Mouse (Mus musculus): ENCODE data around the gene Camkk2.
A peak's percentile ranks its signal among the peaks of the same experiment; 100 is the strongest.

Camkk2 gene

DNA sequence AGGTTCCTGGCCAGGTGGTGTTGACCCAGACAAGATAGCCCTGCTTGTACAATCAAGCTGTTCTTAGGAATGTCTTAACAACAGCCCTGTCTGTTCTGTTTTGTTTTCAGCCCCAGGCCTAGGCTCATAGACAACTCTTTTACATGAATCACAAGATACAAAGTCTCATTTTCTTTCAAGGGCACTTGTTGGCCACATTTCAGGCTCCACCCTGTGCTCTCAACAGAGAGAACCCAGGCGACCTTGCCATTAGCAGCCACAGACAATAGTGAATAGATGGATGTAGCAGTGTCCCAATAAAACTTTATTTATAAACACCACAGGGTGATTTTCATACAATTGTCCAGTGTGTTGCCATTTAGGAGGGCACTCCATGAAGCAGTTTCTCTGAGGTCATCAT lies 2.9 kb upstream of the Camkk2 start:
- no peak for DNase-seq (ENCODE audit: low read depth, low spot score)

DNA sequence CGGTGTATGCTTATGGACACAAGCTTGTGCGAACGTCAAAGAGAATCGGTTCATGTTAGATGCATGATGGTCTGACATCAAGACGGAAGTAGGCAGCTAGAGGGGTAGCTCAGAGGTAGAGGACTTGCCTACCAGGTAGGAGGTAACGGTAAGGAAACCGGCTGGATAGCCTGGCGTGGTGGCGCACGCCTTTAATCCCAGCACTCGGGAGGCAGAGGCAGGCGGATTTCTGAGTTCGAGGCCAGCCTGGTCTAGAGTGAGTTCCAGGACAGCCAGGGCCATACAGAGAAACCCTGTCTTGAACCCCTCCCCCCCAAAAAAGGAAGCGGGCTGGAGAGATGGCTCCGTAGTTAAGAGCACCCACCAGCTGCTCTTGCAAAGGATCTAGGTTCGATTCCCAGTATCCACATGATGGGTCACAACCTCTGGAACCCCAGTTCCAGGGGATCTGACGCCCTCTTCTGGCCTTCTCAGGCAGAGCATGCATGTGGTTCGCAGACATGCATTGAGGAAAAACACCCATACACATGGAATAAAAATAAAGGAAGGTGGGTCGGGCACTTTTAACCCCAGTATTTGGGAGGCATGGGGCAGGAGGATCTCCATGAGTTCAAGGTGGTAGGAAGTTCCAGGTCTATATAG lies 1.7 kb upstream of the Camkk2 start:
- no peak for DNase-seq (ENCODE audit: low read depth, low spot score)

DNA sequence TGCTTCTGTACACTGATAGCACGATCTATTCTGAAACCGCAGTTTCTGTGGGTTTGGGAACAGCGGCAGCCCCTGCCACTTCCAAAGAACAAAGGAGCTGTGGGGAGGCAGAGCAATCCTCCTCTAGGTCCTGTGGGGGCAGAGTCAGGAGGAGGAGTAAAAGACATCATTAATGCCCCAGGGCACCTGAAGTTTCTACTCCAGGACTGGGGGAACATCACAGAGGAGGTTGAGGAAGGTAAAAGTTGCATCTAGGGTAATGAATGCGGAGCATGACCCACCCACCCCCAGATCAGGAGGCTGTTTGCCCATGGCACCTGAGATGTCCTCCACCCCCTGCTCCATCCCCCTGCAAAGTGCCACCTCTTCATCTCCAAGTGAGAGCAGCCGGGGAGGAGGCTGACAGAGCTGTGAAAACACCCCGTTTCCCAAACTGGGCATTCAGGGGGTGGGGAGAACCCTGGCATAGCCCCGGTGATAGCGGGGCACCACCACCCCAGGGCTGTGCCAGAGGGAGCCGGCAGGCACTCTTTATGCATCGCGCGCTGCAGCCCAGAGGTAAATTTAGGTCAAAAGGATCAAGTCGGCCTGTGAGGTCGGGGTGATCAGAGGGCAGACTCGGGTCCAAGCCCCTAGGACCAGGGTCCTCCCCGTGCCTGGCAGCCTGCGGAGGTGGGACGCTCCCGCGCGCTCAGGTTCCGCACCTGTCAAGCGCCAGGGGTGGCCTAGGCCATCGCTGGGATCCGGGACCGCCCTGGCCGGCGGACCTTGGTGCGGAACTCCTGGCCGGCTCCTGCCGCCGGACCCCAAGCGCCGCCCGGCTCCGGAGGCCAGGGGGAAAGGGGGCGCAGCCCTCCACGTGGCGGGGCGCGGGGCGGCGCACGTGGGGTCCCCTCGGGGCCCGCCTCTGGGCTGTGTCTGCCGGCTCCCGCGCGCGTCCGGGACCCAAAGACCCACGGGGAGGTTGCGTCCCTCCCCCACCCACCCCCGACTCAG lies 680 bp downstream of the Camkk2 start:
- no peak for DNase-seq (ENCODE audit: low read depth, low spot score)

DNA sequence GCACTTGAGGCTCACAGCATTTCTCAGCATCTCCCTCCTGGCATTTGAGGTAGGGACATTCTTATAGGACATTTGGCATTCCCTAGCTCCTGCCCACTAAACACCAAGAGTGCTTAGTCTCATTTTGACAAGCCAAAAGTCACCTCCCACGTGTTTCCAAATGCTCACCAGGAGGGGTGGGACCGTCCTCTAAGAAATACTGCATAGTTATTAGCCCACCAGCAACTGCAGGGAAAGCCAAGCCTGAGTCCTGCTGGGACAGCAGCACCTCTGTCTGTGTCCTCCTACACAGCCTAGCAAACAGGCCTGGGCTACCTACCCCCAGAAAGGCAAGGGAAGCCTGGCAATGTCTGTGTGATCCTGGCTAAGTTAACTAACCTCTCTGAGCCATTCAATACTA lies 1.9 kb downstream of the Camkk2 start:
- DNase-seq (ENCODE audit: low read depth, low spot score) = peak; percentile 79

DNA sequence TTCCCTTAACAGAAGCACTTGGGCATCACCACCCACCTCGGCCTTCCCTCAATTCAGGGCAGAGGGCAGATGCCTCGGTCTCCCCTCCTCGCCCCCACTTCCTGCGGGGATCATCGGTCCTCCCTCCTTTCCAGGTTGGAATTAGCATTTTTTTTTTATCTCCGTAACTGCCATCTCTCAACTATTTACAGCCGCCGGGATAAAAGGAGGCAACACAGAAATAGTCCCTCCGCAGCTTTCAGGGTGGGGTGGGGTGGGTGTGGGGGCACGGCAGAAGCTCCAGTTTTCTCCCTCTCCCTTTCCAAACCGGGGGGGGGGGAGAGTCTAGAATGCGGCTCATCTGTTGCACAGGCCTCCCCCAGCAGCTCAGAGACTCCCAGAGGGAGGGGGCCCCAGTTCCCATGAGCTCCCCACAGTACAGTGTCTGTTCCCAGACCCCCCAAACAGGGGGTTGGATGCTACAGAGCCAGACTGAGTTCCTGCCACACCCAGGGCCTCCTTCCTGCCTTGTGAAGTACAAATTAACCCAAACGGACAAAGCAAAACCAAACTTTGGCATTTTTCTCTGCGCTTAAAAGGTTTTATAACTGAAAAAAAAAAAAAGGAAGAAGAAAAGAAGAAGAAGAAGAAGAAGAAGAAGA lies 3.4 kb downstream of the Camkk2 start:
- DNase-seq (ENCODE audit: low read depth, low spot score) = no peak

DNA sequence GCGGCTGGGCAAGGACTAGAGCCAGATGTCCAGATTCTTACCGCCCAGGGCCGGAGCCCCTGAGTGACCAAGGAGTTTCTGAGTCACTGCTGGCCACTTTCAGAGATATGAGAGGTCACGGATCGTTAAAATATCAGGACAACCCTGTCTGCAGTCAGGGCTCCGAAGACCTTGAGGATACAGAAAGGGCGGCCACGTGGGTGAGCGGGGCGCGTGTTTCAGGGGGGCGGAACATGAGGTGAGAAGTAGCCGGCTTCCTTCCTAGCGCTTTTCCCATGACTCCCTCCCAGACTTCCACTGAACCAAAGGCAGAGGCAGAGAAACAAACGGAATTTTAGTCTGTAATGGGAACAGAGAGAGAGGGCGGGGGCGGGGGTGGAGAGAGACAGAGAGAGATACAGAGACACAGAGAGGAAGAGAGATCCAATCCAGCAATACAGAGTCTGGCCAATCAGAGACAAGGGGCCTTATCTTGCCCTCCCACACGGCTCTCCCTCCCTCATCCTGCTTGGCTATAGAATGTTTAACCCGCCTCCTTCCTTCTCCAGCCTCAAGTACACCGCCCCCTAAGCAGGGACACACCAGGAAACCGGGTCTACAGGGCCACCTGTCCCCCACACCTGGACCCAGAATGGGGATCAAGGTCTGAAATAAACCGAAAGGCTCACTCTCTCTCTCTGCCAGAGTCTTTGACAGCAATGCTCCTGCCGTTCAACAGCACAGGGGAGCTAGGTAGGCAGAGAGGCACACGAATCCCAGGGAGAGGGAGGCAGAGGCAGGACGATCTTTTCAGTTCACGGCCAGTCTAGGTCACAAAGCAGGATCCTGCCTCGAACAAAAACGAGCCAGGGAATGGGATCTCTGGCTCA lies 4.2 kb downstream of the Camkk2 start:
- peak; percentile 89 for DNase-seq (ENCODE audit: low read depth, low spot score)

DNA sequence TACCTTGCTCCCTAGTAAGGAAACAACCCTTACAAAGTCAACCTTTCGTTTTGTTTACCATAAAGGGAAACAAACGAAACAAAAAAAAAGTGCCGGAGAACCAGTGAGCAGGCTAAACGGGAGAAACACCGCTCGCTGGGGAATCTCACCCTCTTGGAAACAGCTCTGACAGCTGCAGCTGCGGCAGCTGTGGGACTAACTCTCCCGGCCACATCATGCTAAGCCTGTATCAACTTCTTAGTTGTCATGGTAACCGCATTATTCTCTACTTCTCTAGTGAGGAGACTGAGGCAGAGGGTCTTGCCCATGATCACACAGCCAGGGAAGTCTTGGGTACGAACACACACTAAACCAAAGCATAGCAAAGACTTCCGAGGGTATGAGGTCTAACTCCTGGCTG lies 5.5 kb downstream of the Camkk2 start:
- no peak for DNase-seq (ENCODE audit: low read depth, low spot score)

DNA sequence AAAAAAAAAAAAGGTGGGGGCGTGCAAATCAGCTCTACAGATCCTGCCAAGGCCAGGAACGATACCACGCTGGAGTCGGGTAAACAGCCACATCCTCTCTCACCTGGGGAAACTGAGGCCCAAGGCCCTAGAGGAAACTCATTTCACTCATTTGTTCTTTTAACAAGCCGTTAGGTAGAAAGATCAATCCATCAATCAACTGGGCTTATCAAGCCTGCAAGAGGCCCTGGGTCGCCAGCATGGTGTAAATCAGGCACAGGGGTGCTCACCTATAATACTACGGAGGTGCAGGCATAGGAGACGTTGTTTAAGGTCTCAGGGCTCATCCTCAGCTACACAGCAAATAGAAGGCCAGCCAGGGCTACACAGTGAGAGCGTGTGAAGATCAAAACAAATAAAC lies 7.8 kb downstream of the Camkk2 start:
- DNase-seq (ENCODE audit: low read depth, low spot score) = no peak

DNA sequence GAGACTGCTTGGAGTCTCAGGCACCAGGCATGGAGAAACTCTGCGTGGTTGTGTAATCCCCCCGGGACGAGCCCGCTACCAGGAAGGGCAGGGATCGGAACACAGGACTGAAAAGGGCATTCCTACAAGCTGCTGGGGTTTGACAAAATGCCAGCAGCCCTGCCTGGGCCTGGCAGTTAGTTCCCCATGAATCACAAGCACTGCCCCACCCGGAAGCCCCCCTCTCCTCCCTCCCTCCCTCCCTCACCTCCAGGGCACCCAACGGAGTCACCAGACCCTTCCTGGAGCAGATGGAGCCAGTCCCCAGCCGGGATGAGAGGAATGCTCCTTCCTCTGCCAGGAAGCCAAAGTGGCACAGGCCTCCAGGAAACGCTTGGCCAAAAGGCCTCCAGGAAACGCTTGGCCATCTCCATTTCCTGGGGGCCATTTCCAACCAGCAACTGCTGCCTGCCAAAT lies 8.4 kb downstream of the Camkk2 start:
- no peak for DNase-seq (ENCODE audit: low read depth, low spot score)

DNA sequence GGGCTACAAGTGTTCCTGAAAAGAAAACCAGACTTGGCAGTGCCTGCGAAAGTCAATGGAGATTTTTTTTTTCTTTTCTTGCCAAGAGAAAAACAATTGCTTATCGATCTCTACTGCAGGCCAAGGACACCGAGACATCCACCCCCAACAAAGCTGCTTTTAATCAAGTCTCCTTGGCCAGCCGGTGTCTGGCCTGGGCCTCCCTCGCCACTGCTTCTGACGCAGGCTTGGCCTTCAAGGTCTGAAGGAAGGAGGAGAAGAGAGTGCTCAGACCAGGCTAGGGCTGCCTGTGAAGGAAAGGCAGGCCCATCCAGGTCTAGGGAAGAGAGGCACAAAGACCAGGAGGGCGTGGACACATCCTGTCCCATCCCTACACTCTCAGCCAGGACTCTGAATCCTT lies 8.9 kb downstream of the Camkk2 start:
- DNase-seq (ENCODE audit: low read depth, low spot score) = no peak

DNA sequence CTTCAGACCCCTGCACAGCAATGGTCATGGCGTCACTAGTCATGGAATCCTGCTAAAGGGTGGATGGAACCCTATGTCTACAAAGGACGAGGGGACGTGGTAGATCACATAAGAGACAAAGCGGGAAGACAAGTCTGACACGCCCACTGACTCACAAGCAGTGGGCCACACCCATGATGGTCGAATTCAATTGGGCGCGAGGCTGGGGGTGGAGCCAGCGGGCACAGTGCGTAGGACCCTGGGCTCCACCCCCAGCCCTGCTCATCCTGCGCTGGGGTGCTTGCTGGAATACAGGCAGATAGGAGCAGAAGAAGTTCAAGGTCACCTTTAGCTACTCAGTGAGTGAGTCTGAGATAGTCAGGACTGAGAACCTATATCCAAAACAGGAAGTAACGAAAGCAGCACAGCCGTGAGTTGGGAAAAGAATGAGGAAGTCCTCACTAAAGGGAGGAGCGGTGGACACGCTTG lies 10.1 kb downstream of the Camkk2 start:
- DNase-seq (ENCODE audit: low read depth, low spot score) = no peak

DNA sequence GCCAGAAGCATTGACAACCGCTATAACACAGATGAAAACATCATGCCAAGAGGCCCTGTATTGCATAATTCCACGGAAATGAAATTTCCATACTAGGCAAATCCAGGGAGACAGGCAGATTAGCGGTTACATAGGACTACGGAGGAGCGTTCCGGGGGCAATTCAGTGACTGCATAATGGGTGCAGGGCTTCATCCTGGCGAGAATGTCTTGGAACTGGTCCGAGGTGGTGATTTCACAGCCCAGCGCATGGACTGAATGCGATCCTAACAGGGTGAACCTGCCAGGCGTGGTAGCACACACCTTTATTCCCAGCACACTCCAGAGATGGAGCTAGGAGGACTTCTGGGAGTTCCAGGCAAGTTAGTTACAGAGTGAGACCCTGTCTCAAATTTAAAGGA lies 11.9 kb downstream of the Camkk2 start:
- no peak for DNase-seq (ENCODE audit: low read depth, low spot score)

DNA sequence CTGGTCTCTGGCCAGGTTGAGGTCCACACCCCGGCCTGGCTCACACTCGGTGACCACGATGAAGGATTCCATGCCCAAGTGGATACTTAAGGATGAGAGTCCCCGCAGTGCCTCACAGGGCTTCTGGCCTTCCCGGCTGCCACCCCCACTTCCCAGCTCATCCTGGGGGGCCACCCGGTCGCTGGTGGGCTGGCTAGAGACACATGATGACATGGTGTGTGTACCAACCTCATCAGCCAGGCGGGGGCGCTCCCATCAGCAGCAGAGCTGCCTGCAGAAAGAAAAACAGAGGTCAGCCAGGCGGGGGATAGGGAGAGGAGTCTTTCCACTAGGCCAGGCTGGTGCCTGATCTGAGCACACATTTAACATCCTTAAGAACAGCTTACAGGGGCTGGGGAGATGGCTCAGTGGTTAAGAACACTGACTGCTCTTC lies 15.2 kb downstream of the Camkk2 start:
- DNase-seq (ENCODE audit: low read depth, low spot score) = no peak

DNA sequence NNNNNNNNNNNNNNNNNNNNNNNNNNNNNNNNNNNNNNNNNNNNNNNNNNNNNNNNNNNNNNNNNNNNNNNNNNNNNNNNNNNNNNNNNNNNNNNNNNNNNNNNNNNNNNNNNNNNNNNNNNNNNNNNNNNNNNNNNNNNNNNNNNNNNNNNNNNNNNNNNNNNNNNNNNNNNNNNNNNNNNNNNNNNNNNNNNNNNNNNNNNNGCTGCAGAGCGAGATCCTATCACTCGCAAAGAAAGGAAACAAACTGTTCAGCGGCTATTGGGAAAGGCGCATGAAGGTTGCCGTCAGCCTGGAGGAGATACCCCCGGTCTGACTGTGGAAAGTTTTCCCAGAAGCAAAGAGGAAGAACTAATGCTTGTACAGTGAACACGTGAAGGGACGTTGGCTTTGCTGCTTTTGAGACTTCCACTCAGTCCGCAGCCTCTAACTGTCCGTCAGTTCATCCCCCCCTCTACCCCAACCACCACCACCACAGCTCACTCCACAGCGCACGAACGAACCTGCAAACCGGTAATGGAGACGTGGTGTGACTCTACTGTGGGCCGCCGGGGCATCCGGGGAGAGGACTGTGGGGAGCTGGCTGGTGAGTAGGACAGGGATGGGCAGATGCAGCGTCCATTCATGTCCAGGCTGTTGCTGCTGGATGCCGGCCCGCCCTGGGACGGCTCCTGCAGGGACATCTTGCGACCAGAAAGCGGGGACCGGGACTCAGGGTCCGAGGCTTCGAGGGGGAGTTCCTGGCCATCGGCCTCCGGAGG lies 15.8 kb downstream of the Camkk2 start:
- DNase-seq (ENCODE audit: low read depth, low spot score) = no peak

DNA sequence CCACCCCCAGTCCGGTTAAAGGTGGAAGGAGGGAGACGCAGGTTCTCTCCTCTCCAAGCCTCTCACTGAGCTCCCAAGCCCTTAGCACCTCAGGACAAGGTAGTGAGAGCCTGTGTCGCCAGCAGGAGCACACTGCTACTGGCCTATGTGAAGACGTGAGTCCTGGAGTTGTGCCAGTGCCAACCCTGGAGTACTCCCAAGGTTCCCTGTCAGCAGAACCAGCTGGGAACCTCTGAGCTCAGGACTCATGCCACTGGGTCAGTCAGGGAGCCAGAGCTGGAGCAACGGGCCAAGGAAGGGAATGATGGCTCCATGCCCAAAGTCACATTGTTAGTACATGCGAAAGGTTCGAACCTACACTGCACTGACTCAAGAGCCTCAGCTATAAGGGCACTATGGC lies 22.5 kb downstream of the Camkk2 start:
- DNase-seq (ENCODE audit: low read depth, low spot score) = no peak

DNA sequence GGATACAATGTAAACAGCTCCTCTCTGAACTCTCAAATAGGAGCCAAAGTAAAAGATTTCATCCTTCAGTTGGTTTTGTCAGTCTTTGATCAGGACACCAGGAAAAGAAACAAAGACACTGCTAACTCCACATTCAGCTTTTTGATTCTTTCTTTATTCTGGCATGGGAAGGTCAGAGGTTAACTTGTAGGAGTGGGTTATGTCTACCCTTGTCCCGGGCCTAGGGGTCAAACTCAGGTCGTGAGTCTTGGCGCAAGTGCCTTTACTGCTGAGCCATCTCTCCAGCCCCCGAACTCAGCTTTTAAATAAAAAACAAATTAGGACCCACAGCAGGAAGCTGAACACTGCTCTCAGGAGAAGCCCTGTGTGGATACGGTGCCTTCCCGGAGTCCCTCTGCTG lies 23.1 kb downstream of the Camkk2 start:
- no peak for DNase-seq (ENCODE audit: low read depth, low spot score)

DNA sequence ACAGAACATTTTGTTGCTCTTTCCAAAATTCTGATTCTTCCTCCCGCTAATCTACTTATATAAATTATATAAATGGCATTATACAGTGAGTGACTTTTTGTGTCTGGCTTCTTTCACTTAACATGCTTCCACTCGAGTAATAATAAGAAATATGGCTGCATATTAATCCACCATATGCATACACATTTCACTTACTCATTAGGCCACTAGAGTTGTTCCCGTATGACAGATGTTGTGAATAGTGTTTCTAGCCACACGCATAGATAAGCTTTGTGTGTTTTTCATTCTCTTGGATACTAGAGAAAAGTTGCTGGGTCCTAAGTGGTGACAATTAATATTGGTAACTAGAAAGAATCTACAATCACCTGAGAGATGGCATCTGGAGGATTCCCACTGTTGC lies 23.6 kb downstream of the Camkk2 start:
- no peak for DNase-seq (ENCODE audit: low read depth, low spot score)

DNA sequence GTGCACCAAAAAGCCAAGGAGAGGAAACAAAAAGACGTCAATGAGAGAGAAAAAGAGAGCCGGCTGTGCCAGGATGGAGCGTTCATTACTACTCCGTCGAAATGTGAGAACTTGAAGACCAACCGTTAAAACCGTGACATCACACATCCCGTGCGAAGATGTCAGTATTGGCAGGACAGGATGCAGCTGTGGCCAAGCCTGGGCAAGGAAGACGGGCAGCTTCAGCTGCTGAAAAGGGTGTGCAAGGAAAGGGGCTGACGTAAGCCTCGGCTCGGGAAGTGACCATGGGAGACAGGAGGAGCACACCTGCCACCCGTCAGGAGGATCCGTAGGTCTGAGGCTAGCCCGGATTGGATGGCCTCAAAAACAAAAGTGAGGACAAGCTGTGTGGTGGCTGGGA lies 24.7 kb downstream of the Camkk2 start:
- no peak for DNase-seq (ENCODE audit: low read depth, low spot score)

DNA sequence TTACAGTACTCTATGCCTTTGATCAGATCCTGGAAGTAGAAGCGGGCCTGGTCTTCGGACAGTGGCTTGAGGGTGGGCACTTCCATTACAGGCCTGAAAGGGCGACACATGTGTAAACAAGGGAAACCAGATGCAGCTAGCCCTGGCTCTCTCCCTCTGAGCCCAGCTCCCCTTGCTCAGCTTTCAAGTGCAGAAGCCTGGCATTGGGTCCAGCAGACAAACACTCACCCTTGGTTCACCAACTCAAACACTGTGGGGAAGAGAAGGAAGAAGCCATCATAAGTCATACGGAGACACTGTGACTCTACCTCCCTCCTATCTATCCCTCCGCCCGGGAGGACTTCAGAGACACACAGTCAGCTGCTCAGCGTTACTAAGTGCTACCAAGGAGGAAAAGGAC lies 31.3 kb downstream of the Camkk2 start:
- DNase-seq (ENCODE audit: low read depth, low spot score) = no peak

DNA sequence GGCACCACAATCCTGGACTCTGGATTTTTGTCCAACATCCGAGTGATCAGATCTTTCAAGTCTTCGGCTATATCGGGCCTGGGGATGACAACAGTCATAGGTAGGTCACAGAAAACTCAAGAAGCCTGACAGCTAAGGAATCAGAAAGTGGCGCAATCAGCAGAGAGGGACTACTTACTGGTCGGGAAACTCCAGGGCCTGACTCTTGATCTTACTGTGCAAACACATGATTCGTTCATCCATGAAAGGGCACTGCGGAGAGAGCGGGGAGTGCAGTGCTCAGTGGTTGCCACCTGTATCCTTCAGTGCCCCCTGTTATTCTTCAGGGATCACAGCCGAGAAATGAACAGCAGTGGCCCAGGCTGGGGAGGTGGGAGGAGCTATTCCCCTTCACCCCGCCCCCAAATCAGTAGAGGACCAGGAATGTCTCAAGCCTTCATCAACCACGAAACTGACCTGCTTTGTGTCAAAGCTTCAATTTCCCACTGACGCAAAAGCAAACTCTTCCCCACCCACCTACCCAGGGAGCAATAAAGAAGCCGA lies 35.3 kb downstream of the Camkk2 start:
- DNase-seq (ENCODE audit: low read depth, low spot score) = no peak

All from telencephalon, adult 2 months (tissue).